Mouse (Mus musculus) layer of hippocampus, adult 2 months (tissue): ENCODE data around the gene Atp2c2. TPM values are rescaled to one million over a fixed set of nuclear protein-coding genes. Genes with fewer than 3 reads are reported as not detected.

ENCODE experiments used
- DNase-seq, 2 experiments: peaks; one replicate each; pipeline ENCODE4 v3.0.0; 2022; ENCODE audit warnings: low spot score in 2 of 2
- H3K27ac ChIP-seq: fragments of 200-600 bp; 2 replicates; pipeline ENCODE4 v1.8.1; 2022
- H3K4me3 ChIP-seq: fragments of 200-600 bp; 2 replicates; pipeline ENCODE4 v1.8.1; 2022; ENCODE audit warnings: mild to moderate bottlenecking
- CTCF ChIP-seq: fragments of 200-600 bp; conservative IDR thresholded peaks from 2 replicates; pipeline ENCODE4 v1.8.1; 2022; ENCODE audit warnings: antibody characterized with exemption, mild to moderate bottlenecking, moderate library complexity
- total RNA-seq, 2 experiments: library from RNA; stranded (reverse); gene quantifications; 2 replicates each; pipeline ENCODE4 v1.2.3; 2021

Atp2c2 gene
- total RNA-seq, 2 experiments from 2014 or later: 1.7 to 1.9 TPM

DNA sequence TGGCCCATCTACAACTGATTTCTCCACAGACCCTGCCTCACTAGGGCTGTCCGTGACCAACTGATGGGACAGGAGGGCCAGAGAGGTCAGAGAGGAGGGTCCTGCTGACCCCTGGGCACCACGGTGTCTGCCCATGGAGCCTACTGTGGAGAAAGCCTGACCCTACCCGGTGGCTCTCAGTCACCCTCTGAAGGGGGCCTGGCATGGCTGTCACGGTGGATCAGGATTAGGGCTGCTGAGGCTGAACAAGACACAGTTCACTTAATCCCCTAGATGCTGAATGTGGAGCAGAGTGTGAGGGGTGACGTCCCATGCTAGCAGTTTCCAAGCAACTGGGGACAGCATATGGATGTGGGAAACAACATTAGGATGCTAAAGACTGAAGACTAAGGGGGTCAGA is 24.4 kb upstream of the Atp2c2 start:
- TF ChIP-seq CTCF: no peak
- DNase-seq: no peak
- Histone ChIP-seq H3K4me3 (no peak overlapping the region), H3K27ac (no peak overlapping the region)

DNA sequence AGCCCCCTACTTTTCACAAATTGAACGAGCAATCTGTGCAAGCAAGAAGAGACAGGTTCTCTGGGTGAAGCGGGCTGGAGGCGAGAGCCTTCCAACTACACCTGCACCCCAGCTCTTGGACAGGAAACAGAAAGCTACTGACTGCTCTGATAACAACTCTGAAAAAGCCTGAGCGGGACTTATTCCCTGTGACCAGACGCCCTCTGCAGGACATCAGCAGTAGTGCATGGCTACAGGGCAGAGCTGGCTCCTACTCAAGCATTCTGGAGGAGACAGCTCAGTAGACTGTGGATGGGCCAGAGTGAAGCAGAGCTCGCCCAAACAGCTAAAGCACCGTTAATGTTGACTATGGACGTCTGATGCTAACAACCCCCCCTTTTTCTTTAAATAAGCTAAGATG is 23.4 kb upstream of the Atp2c2 start:
- Histone ChIP-seq H3K4me3 (no peak overlapping the region), H3K27ac (no peak overlapping the region)
- peak; percentile 85 to 92 for DNase-seq
- TF ChIP-seq CTCF: peak; percentile 98

DNA sequence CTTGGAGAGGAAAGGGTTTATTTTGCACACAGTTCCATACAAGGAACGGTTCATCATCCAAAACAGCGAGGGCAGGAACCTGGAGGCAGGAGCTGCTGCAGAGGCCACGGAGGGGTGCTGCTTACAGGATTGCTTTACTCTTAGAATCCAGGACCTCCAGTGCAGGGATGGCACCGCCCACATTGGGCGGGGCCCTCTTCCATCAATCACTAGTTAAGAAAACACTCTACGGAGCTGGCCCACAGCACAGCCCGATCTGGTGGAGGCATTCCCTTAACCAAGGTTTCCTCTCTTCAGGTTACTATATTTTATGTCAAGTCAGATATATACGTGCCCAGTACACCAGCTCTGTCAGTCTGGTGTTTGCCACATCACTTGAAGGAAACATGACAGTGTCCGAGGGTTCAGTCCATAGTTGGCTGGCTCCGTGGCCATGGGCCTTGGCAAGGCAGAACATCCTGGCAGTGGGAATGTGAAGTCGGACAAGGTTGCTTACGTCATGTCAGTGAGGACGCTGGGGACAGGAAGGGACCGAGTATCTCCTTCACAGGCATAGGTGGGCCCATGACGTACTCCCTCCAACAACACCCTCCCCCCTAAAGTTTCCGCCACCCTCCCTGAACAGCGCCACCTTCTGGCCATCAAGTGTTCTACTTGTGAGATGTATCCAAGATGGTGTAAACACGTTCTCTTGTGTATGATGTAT is 21.5 kb upstream of the Atp2c2 start:
- no peak overlapping the region; the same call in 1 of the 2 replicates for H3K4me3 ChIP-seq
- H3K27ac ChIP-seq: no peak overlapping the region
- TF ChIP-seq CTCF: peak; percentile 76
- DNase-seq: no peak

DNA sequence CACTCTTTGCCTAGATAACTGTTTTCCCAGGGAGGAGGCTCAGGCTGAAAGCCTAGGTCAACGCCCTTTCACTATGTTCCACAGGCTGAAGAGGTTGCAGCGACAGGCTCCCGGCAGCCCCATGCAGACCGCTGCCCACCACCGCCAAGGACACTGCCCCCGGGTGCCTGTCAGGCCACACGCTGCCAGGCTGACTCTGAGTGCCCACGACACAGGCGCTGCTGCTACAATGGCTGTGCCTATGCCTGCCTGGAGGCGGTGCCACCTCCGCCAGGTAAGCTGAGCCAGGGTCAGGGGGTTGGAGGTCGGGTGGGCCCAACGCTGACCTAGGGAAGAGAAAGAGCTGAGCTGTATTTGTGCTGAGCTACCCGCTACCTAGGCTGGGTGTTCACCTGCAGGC is 20.6 kb upstream of the Atp2c2 start:
- Histone ChIP-seq H3K27ac (no peak overlapping the region), H3K4me3 (no peak overlapping the region)
- DNase-seq: no peak
- TF ChIP-seq CTCF: no peak

DNA sequence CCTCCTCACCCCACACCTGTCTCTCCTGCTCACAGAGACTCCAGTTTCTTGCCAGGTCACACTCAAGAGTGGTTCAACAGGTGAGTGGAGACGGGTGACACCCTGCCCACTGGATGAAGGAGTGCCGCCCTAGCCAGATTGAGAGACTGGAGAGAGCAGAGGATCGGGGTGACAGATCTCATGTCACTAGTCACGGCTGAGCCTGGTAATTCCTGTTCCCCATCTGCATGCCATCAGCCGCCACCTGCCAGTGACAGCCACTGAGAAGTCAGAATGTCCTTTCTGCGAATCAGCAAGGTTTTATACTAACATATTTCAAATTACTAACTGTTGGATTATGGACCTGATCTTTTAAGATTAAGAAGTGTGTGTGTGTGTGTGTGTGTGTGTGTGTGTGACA is 9.2 kb upstream of the Atp2c2 start:
- Histone ChIP-seq H3K4me3 (no peak overlapping the region), H3K27ac (no peak overlapping the region)
- DNase-seq: no peak
- no peak for TF ChIP-seq CTCF

DNA sequence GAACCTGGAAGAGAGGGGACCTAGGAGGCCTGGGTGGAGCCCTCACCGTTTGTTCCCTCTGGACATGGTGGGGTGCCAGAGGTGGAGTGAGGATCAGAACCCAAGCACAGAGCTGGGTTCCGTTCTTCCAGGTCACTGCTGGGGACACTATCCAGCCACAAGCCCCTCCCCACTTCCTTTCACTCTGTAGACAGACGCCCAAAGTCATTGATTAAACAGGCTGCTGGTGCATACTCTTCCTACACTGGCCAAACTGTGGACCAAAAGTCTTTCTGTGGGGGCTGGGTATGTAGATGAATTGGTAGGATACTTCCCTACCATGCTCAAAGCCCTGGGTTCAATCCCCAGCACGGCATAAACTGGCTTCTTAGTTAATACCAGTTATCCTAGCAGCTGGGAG is 7.8 kb upstream of the Atp2c2 start:
- no peak overlapping the region for H3K4me3 ChIP-seq
- no peak for DNase-seq
- H3K27ac ChIP-seq: no peak overlapping the region
- TF ChIP-seq CTCF: no peak

DNA sequence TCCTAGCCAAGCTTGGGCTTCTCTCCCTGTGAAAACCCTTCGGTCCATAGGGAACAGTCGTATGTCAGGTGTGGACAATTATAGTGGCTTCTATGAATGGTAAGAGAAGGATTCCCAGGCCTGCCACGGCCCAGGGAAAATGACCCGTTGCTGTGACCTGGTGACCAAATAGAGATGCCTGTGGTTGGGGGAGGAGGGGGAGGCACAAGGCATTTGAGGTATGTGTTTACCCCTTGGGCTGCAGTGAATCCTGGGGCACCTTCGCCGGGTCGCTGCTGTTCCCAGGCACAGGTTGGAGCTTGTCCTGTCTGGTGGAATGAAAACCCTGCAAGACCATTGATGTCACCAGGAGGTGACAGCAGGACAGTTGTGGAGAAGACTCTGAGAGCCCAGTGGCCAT is 5.1 kb upstream of the Atp2c2 start:
- no peak for TF ChIP-seq CTCF
- H3K27ac ChIP-seq: no peak overlapping the region
- DNase-seq: no peak
- H3K4me3 ChIP-seq: no peak overlapping the region

DNA sequence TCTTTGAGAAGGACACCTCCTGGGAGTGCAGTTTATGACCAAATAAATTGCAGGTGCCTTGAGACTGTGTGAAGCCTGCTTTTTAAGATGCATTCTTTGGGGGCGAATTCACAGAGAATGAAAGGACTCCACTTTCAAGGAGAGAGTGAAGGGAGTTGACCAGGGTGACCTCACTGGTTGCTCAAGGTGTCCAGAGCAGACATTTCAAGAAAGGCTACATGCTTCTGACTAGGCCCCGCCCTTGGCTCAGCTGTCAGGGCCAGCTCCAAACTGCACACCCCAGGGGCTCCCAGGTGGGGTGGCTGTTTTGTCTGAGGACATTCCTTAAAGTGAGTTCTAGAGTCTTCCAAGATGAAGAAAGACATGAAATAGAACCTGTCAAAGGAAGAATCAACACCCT is 2.6 kb upstream of the Atp2c2 start:
- H3K27ac ChIP-seq: no peak overlapping the region
- TF ChIP-seq CTCF: no peak
- DNase-seq: no peak

DNA sequence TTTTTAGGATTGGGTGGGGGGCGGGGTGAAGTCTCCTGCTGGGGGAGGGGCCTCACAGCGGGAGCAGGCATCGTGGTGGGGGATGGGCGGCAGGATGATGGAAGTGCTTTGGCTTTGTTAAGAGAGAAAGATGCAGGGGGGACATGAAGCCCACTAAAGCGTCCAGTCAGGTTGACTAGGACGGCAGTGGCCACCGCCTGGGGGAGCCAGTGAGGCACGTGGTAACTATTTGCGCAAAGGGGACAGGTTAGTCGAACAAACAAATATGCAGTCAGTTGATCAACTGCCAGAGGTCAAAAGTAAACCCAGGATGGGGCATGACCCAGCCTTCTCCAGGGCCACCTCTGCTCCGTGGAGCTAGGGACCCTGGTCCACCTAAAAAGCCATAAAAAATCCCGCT is 849 bp upstream of the Atp2c2 start:
- peak; percentile 17 to 44 for DNase-seq

More for the DNA sequence above, 2.6 kb upstream of the Atp2c2 start:
- no peak overlapping the region for H3K4me3 ChIP-seq

DNA sequence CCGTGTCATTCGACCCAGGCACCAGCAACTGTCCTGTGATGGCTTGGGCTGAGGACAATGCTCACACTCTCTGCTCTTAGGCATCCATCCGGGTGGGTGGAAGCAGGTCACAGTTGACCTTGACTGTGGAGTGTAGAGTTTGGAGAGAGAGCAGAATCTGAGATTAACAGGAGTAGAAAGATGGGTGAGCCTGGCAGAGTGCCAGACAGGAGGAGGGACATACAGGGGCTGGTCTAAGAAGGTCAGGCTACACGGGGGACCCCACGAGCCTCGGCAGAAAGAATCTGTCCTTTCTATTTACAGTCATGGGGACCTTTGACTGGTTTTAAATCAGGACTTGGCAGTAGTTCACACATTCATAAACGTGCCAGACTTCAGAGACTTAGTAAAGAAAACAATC is 3.2 kb downstream of the Atp2c2 start:
- Histone ChIP-seq H3K27ac (no peak overlapping the region), H3K4me3 (no peak overlapping the region)
- no peak for DNase-seq
- no peak for TF ChIP-seq CTCF

More for the DNA sequence above, 849 bp upstream of the Atp2c2 start:
- H3K4me3 ChIP-seq: no peak overlapping the region
- no peak overlapping the region for H3K27ac ChIP-seq
- peak; percentile 85 for TF ChIP-seq CTCF

DNA sequence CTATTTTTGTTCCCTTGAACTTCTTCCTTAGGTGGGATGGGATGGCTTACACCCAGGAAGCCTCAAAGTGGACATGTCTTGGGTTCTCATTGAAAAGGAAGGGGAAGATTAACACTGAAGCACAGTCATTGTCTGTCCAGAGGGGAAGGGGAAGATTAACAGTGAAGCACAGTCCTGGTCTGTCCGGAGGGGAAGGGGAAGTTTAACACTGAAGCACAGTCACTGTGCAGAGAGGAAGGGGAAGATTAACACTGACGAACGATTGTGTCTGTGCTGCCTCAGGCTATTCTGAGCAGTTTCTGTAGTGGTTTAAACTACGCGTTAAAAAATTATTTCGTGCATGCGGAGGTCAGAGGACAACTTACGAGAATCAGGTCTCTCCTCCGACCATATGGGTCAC is 7.3 kb downstream of the Atp2c2 start:
- Histone ChIP-seq H3K27ac (no peak overlapping the region), H3K4me3 (no peak overlapping the region)
- TF ChIP-seq CTCF: no peak
- DNase-seq: no peak

DNA sequence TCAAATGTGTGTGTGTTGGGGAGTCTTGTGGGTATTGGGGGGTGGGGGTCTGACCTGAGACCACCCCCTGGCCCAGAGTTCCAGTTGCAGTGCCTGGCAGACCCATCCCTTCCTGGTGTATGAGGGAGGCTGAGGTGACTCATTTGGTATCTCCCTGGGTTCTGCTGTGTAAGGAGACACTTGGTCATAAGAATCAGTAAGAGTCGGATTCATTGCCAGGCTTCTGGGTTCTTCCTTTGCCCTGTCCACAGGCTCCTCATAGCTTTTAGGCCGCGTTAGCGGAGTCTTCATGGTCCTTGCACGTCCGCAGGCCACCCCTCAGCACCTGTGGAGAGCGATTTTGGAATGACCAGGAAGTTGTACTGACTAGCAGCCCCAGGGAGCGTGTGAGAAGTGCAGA is 8.7 kb downstream of the Atp2c2 start:
- no peak overlapping the region for H3K4me3 ChIP-seq
- no peak overlapping the region for H3K27ac ChIP-seq
- TF ChIP-seq CTCF: no peak
- no peak for DNase-seq

DNA sequence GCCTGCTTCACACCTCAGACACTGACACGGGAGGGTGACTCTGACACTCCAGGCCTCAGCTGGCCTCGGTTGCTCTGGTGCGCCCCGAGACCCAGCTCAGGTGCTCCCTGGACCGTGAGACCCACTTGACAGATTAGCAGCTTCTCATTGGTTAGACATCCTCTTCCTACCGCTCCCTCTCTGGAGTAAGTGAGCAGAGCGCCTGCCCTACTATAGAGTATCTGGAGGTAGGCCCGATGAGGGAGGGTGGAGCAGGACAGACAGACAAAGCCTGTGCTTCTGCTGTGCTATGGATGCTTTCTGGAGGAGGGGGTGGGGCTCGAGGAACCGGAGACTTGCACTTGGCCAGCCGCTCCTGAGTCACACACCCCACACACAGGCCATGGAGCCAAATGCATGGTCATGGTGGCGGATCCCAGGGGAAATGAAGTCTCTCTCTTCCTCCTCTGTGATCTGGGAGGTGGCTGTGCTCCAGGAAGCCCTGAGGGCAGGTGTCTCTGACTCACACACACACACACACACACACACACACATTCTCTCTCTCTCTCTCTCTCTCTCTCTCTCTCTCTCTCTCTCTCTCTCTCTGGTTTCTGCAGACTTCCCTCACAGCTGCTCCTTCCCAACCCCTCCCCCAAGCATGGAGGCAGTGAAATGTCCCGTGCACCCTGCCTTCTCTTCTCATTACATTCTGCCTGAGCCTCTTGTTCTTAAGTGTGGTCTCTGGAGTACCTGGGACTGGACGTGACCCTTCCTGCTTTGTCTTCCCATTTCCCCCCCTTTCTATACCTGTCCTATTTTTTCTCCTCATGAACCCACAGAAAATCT is 9.3 kb downstream of the Atp2c2 start:
- Histone ChIP-seq H3K4me3 (no peak overlapping the region), H3K27ac (no peak overlapping the region)
- no peak for TF ChIP-seq CTCF
- no peak for DNase-seq

DNA sequence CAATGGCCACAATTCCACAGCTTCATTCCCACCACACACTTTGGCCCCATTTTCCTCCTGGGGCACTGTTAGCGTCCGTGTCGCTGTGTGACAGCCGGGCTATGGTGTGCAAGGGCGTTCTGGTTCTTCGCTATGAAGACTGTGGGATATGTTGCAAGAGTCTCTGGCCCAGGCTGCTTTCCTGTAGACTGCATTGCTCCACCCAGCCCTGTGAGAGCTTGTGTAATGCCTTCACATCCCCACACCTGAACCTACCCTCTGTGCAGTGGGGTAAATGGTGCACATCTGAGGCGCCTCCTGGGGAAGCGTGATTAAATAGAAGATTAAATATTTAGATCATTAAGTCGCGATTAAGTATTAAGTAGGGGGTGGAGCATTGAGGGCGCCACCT is 9.9 kb downstream of the Atp2c2 start:
- Histone ChIP-seq H3K4me3 (no peak overlapping the region), H3K27ac (no peak overlapping the region)
- no peak for TF ChIP-seq CTCF
- DNase-seq: no peak
